Mouse (Mus musculus) G1E-ER4 (cell line): ENCODE data around the gene Lsm10. TPM values are rescaled to one million over a fixed set of nuclear protein-coding genes. Genes with fewer than 3 reads are reported as not detected.

ENCODE experiments used
- GATA1 ChIP-seq: IDR thresholded peaks from one replicate; pipeline ENCODE4 v1.8.0; 2012; ENCODE audit warnings: low read length, inconsistent platforms
- polyA plus RNA-seq: library from polyadenylated mRNA; stranded (reverse); fragments of >175 nt; gene quantifications from 2 replicates; pipeline ENCODE4 v1.2.3, GENCODE M21; 2012

The Lsm10 gene
- polyA plus RNA-seq, 1 experiment, result 10.3 TPM

DNA sequence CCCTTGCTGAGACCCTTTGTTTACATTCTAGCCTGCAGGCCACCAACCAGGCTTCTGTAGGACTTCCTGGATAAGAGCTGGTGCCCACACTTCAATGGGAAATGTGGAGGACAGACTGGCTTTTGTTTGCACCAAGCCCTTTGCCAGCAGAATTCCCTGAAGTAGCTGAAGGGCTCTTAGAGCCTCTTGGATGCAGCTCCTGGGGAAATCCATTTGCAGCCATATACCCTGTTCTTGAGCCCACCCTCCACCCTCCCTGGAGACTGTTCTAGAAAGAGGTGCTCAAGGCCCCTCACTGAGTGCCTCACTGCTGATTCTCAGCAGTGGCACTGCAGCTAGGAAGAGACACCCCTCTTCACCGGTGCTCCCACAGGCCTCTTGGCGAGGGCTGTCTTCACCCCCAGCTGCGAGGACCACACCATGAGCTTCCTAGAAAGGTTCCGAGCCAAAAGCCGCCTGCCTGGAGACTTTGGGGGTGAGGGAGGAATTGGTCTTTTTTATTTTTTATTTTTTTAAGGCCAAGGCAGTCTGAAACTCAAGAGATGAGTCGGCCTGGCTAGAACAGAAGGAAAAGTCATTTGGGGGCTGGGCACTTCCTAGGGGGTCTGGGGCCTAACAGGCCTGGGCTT is 36.3 kb downstream of the Lsm10 start:
- no peak for TF ChIP-seq GATA1

GRCm38 (mm10) chr4:126134236-126134635 is 37.8 kb downstream of the Lsm10 start:
- no peak for TF ChIP-seq GATA1

- TF ChIP-seq GATA1, result no peak
Measured at GRCm38 (mm10) chr4:126134639-126135038, 38.2 kb downstream of the Lsm10 start.

DNA sequence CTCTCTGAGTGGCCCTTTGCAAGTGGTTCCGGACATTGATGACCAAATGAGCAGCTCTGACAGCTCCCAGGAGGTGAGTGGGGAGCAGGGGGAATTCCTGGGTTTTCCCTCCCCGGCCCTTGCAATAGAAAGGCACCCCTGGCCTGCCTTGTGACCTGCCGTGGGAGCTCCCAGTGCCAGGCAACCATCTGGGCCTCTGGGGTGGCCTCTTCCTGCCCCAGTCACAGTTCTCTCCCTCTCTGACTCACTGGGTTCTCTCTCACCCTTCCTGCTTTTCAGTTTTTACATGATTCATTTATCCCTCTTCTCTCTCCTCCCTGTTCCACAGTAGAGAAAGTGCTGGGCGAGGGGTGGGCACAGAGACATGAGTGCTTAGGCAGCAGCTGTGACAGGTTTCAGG is 41.4 kb downstream of the Lsm10 start:
- TF ChIP-seq GATA1, result no peak

GRCm38 (mm10) chr4:126141021-126141420 is 44.6 kb downstream of the Lsm10 start:
- no peak for TF ChIP-seq GATA1

GRCm38 (mm10) chr4:126145396-126145795 is 49.0 kb downstream of the Lsm10 start:
- TF ChIP-seq GATA1, result no peak

DNA sequence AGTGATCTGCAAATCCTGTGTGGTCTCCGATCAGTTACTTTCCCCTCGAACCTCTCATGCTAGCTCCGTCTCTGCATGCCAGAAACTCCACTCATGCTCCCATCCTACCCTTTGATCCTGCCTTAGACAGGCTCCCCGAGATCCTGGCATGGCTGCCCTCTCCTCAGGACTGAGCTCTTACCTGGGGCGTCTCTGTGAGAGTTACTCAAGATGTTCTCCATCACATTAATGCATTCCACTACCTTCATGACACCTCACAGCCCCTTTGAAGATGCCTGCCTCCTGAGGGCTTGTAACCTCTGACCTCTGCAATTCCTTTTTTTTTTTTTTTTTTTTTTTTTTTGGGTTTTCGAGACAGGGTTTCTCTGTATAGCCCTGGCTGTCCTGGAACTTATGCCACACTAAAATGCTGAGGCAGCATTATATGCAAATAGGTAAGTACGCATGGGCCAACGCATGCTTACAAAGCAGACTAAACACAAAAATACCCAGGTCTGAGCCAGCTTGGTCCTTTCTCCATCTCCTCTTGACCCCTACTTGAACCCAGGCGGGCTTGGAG is 50.6 kb downstream of the Lsm10 start:
- no peak for TF ChIP-seq GATA1

DNA sequence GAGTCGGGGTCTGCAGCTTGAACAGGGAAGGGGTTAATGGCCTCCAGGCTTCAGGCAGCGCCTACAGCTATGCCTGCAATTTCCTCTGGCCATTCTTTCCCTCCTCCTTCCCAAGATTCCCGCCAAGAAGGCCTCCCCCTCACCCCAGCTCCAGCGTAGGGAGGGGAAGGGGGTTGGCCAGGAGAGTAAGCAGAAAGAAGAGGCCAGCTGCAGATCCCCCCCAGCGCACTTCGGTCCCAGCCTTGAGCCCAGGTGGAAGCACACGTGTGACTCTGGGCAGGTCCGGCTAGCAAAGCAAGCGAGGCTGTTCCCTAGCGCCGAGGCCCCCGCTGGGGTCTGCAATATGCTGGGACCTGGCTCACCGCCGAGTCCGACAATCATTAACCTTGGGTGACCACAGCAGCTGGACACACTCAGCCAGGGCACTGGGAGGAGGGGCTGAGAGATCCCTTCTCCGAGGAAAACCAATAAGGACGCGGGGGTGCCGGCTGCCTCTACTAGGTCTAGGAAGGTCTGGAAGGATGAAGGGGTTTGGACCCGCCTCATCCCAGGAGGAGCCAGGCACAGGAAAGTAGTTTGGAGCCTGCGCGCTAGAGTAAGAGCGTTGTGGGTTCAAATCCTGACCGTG is 51.2 kb downstream of the Lsm10 start, which contains the start of gene Eva1b:
Gene Eva1b (plus strand): TSS at position 212 of the 628 bp plus-strand sequence.
- TF ChIP-seq GATA1, result no peak

Other genes with a start within 250 kb of the Lsm10 start
- gene Csf3r, start 72.1 kb upstream of the Lsm10 start, polyA plus RNA-seq, result not detected in 2 replicates
- gene Mrps15, start 49.7 kb upstream of the Lsm10 start, polyA plus RNA-seq, result 227 and 296 TPM in 2 replicates
- 0.13 and 0.54 TPM in 2 replicates for gene Oscp1, start 38.1 kb upstream of the Lsm10 start, polyA plus RNA-seq
- gene Stk40, start 7.3 kb downstream of the Lsm10 start, polyA plus RNA-seq, result 57.1 and 60.3 TPM in 2 replicates
- 0.08 and 0.17 TPM in 2 replicates for gene Eva1b, start 51.1 kb downstream of the Lsm10 start, polyA plus RNA-seq
- 0.30 and 0.32 TPM in 2 replicates for gene Sh3d21, start 66.9 kb downstream of the Lsm10 start, polyA plus RNA-seq
- gene Thrap3, start 106.1 kb downstream of the Lsm10 start, polyA plus RNA-seq, result 203 and 204 TPM in 2 replicates
- 87.6 and 112 TPM in 2 replicates for gene Map7d1, start 159.7 kb downstream of the Lsm10 start, polyA plus RNA-seq
- gene Trappc3, start 165.7 kb downstream of the Lsm10 start, polyA plus RNA-seq, result 35.1 and 44.0 TPM in 2 replicates
- gene Col8a2, start 190.2 kb downstream of the Lsm10 start, polyA plus RNA-seq, result not detected in 2 replicates
- 69.4 and 71.2 TPM in 2 replicates for gene Adprhl2, start 225.1 kb downstream of the Lsm10 start, polyA plus RNA-seq
- gene Tekt2, start 229.1 kb downstream of the Lsm10 start, polyA plus RNA-seq, result 0.09 and 0.12 TPM in 2 replicates